Mouse (Mus musculus): ENCODE data around the gene Arhgef12. TPM values are rescaled to one million over a fixed set of nuclear protein-coding genes. Genes with fewer than 3 reads are reported as not detected.

Gene Arhgef12
- polyA plus RNA-seq, 1 experiment from 2014 or later, result 11.5 TPM

GRCm38 (mm10) chr9:43078711-43079110, 28.3 kb downstream of the Arhgef12 start:
- DNase-seq (ENCODE audit: low spot score), result no peak
- no peaks in the 10 kb centered on the region for H3K27me3 ChIP-seq (ENCODE audit: control insufficient read depth, insufficient read depth, low read length)
- H3K4me2 ChIP-seq (ENCODE audit: low read depth, severe bottlenecking), result no peak overlapping the region
- no peak overlapping the region for H3K9ac ChIP-seq (ENCODE audit: low read length)
- ATAC-seq (ENCODE audit: insufficient number of reproducible peaks, low FRiP score, low TSS enrichment, low read depth), result no peak
- WGBS, result 92% methylated on average over 3 of the region's 3 CpGs
- no peaks in the 10 kb centered on the region for H3K36me3 ChIP-seq (ENCODE audit: control insufficient read depth, insufficient read depth, low read length)
- no peaks in the 10 kb centered on the region for H3K9me3 ChIP-seq (ENCODE audit: control insufficient read depth, low read length)
- H3K27ac ChIP-seq (replicated peaks; ENCODE audit: low read depth, low read length), result no peak overlapping the region
- no peaks in the 10 kb centered on the region for H3K4me1 ChIP-seq (ENCODE audit: control insufficient read depth, insufficient read depth, low read length)
- no peak overlapping the region for H3K4me3 ChIP-seq (ENCODE audit: low read depth, low read length)

GRCm38 (mm10) chr9:43076163-43076562, 30.9 kb downstream of the Arhgef12 start:
- no peak overlapping the region for H3K4me3 ChIP-seq (ENCODE audit: low read depth, low read length)
- H3K9ac ChIP-seq (ENCODE audit: low read length), result no peak overlapping the region
- H3K4me1 ChIP-seq (ENCODE audit: control insufficient read depth, insufficient read depth, low read length), result no peaks in the 10 kb centered on the region
- H3K27ac ChIP-seq (replicated peaks; ENCODE audit: low read depth, low read length), result no peak overlapping the region
- no peak overlapping the region for H3K4me2 ChIP-seq (ENCODE audit: low read depth, severe bottlenecking)
- no peaks in the 10 kb centered on the region for H3K36me3 ChIP-seq (ENCODE audit: control insufficient read depth, insufficient read depth, low read length)
- no peak for DNase-seq (ENCODE audit: low spot score)
- no peak for ATAC-seq (ENCODE audit: insufficient number of reproducible peaks, low FRiP score, low TSS enrichment, low read depth)
- H3K9me3 ChIP-seq (ENCODE audit: control insufficient read depth, low read length), result no peaks in the 10 kb centered on the region
- 82% methylated on average over 7 of the region's 7 CpGs for WGBS
- no peaks in the 10 kb centered on the region for H3K27me3 ChIP-seq (ENCODE audit: control insufficient read depth, insufficient read depth, low read length)

- H3K4me3 ChIP-seq (ENCODE audit: low read depth, low read length), result no peak overlapping the region
- H3K27me3 ChIP-seq (ENCODE audit: control insufficient read depth, insufficient read depth, low read length), result no peaks in the 10 kb centered on the region
- WGBS, result 100% methylated on average over 1 of the region's 1 CpGs
- H3K9me3 ChIP-seq (ENCODE audit: control insufficient read depth, low read length), result no peaks in the 10 kb centered on the region
- no peak overlapping the region for H3K27ac ChIP-seq (replicated peaks; ENCODE audit: low read depth, low read length)
- no peaks in the 10 kb centered on the region for H3K36me3 ChIP-seq (ENCODE audit: control insufficient read depth, insufficient read depth, low read length)
- no peaks in the 10 kb centered on the region for H3K4me1 ChIP-seq (ENCODE audit: control insufficient read depth, insufficient read depth, low read length)
- no peak for DNase-seq (ENCODE audit: low spot score)
- H3K9ac ChIP-seq (ENCODE audit: low read length), result no peak overlapping the region
- ATAC-seq (ENCODE audit: insufficient number of reproducible peaks, low FRiP score, low TSS enrichment, low read depth), result no peak
- H3K4me2 ChIP-seq (ENCODE audit: low read depth, severe bottlenecking), result no peak overlapping the region
Observed at GRCm38 (mm10) chr9:43074611-43075010, 32.4 kb downstream of the Arhgef12 start.

DNA sequence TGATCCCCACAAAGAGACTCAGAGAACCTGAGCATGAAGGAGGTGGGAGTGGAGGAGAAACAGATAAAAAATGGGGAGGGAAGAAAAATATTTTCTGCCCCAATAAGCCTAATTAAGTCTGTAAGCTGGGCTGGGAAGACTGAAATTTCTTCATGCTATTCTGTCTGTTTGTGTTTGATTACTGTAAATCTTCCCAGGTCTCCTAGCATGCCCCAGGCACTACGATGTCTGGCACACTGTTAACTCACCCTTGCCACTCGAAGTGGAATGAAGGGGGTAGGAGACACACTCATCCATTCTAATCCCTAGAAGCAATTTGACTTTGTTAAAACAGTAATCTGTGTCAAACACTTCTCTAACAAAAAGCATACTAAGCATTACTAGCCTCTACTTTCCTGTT, 35.3 kb downstream of the Arhgef12 start:
- no peak overlapping the region for H3K4me3 ChIP-seq (ENCODE audit: low read depth, low read length)

GRCm38 (mm10) chr9:43071176-43071575, 35.9 kb downstream of the Arhgef12 start:
- H3K4me3 ChIP-seq (ENCODE audit: low read depth, low read length), result no peak overlapping the region
- no peaks in the 10 kb centered on the region for H3K36me3 ChIP-seq (ENCODE audit: control insufficient read depth, insufficient read depth, low read length)
- H3K9ac ChIP-seq (ENCODE audit: low read length), result no peak overlapping the region
- H3K27ac ChIP-seq (replicated peaks; ENCODE audit: low read depth, low read length), result no peak overlapping the region
- DNase-seq (ENCODE audit: low spot score) (no peak), ATAC-seq (ENCODE audit: insufficient number of reproducible peaks, low FRiP score, low TSS enrichment, low read depth) (no peak)
- 28% methylated on average over 4 of the region's 4 CpGs for WGBS
- H3K9me3 ChIP-seq (ENCODE audit: control insufficient read depth, low read length), result no peaks in the 10 kb centered on the region
- no peak overlapping the region for H3K4me2 ChIP-seq (ENCODE audit: low read depth, severe bottlenecking)
- no peaks in the 10 kb centered on the region for H3K27me3 ChIP-seq (ENCODE audit: control insufficient read depth, insufficient read depth, low read length)
- H3K4me1 ChIP-seq (ENCODE audit: control insufficient read depth, insufficient read depth, low read length), result no peaks in the 10 kb centered on the region

More for the DNA sequence above, 35.3 kb downstream of the Arhgef12 start:
- H3K9ac ChIP-seq (ENCODE audit: low read length), result no peak overlapping the region
- no peak overlapping the region for H3K4me2 ChIP-seq (ENCODE audit: low read depth, severe bottlenecking)
- no peaks in the 10 kb centered on the region for H3K27me3 ChIP-seq (ENCODE audit: control insufficient read depth, insufficient read depth, low read length)
- DNase-seq (ENCODE audit: low spot score), result no peak
- no peaks in the 10 kb centered on the region for H3K9me3 ChIP-seq (ENCODE audit: control insufficient read depth, low read length)
- no peak overlapping the region for H3K27ac ChIP-seq (replicated peaks; ENCODE audit: low read depth, low read length)
- H3K4me1 ChIP-seq (ENCODE audit: control insufficient read depth, insufficient read depth, low read length), result no peaks in the 10 kb centered on the region
- H3K36me3 ChIP-seq (ENCODE audit: control insufficient read depth, insufficient read depth, low read length), result no peaks in the 10 kb centered on the region
- whole genome bisulfite sequencing, result 45% methylated on average over 2 of the region's 2 CpGs
- no peak for ATAC-seq (ENCODE audit: insufficient number of reproducible peaks, low FRiP score, low TSS enrichment, low read depth)

- no peak overlapping the region for H3K4me3 ChIP-seq (ENCODE audit: low read depth, low read length)
- H3K4me2 ChIP-seq (ENCODE audit: low read depth, severe bottlenecking), result no peak overlapping the region
- WGBS, result 79% methylated on average over 4 of the region's 4 CpGs
- H3K9me3 ChIP-seq (ENCODE audit: control insufficient read depth, low read length), result no peaks in the 10 kb centered on the region
- no peaks in the 10 kb centered on the region for H3K27me3 ChIP-seq (ENCODE audit: control insufficient read depth, insufficient read depth, low read length)
- no peak overlapping the region for H3K27ac ChIP-seq (replicated peaks; ENCODE audit: low read depth, low read length)
- DNase-seq (ENCODE audit: low spot score), result no peak
- H3K9ac ChIP-seq (ENCODE audit: low read length), result no peak overlapping the region
- no peak for ATAC-seq (ENCODE audit: insufficient number of reproducible peaks, low FRiP score, low TSS enrichment, low read depth)
- H3K4me1 ChIP-seq (ENCODE audit: control insufficient read depth, insufficient read depth, low read length), result no peaks in the 10 kb centered on the region
- H3K36me3 ChIP-seq (ENCODE audit: control insufficient read depth, insufficient read depth, low read length), result no peaks in the 10 kb centered on the region
Observed at GRCm38 (mm10) chr9:43070566-43070965, 36.5 kb downstream of the Arhgef12 start.

- H3K27ac ChIP-seq (replicated peaks; ENCODE audit: low read depth, low read length), result no peak overlapping the region
- no peaks in the 10 kb centered on the region for H3K4me1 ChIP-seq (ENCODE audit: control insufficient read depth, insufficient read depth, low read length)
- WGBS, result 78% methylated on average over 2 of the region's 2 CpGs
- ATAC-seq (ENCODE audit: insufficient number of reproducible peaks, low FRiP score, low TSS enrichment, low read depth) (no peak), DNase-seq (ENCODE audit: low spot score) (no peak)
- no peak overlapping the region for H3K4me2 ChIP-seq (ENCODE audit: low read depth, severe bottlenecking)
- no peak overlapping the region for H3K9ac ChIP-seq (ENCODE audit: low read length)
- no peaks in the 10 kb centered on the region for H3K36me3 ChIP-seq (ENCODE audit: control insufficient read depth, insufficient read depth, low read length)
- H3K27me3 ChIP-seq (ENCODE audit: control insufficient read depth, insufficient read depth, low read length), result no peaks in the 10 kb centered on the region
- H3K9me3 ChIP-seq (ENCODE audit: control insufficient read depth, low read length), result no peaks in the 10 kb centered on the region
- no peak overlapping the region for H3K4me3 ChIP-seq (ENCODE audit: low read depth, low read length)
Observed at GRCm38 (mm10) chr9:43070153-43070552, 36.9 kb downstream of the Arhgef12 start.

DNA sequence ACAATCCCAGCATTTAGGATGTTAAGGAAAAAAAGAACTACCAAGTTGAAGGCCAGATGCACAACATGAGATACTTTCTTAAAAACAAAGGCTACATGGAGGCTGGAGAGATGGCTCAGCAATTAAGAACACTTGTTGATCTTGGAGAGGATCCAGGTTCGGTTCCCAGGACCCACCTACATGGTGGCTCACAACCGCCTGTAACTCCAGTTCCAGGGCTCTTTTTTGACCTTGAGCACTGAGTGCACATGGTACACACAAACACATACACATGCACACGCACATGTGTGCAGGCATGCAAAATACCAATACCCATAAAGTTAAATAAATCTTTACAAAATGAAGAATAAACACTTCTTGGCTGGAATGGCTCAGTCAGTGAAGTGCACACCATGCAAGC, 39.1 kb downstream of the Arhgef12 start:
- H3K4me3 ChIP-seq (ENCODE audit: low read depth, low read length), result no peak overlapping the region
- no peak for DNase-seq (ENCODE audit: low spot score)
- ATAC-seq (ENCODE audit: insufficient number of reproducible peaks, low FRiP score, low TSS enrichment, low read depth), result no peak
- no peaks in the 10 kb centered on the region for H3K27me3 ChIP-seq (ENCODE audit: control insufficient read depth, insufficient read depth, low read length)
- H3K36me3 ChIP-seq (ENCODE audit: control insufficient read depth, insufficient read depth, low read length), result no peaks in the 10 kb centered on the region
- no peak overlapping the region for H3K9ac ChIP-seq (ENCODE audit: low read length)
- H3K4me2 ChIP-seq (ENCODE audit: low read depth, severe bottlenecking), result no peak overlapping the region
- H3K27ac ChIP-seq (replicated peaks; ENCODE audit: low read depth, low read length), result no peak overlapping the region
- H3K9me3 ChIP-seq (ENCODE audit: control insufficient read depth, low read length), result no peaks in the 10 kb centered on the region
- H3K4me1 ChIP-seq (ENCODE audit: control insufficient read depth, insufficient read depth, low read length), result no peaks in the 10 kb centered on the region
- 91% methylated on average over 3 of the region's 3 CpGs for WGBS

GRCm38 (mm10) chr9:43065231-43065630, 41.8 kb downstream of the Arhgef12 start:
- DNase-seq (ENCODE audit: low spot score), result no peak
- H3K9me3 ChIP-seq (ENCODE audit: control insufficient read depth, low read length), result no peaks in the 10 kb centered on the region
- no peak overlapping the region for H3K4me2 ChIP-seq (ENCODE audit: low read depth, severe bottlenecking)
- 74% methylated on average over 4 of the region's 4 CpGs for WGBS
- H3K27ac ChIP-seq (replicated peaks; ENCODE audit: low read depth, low read length), result no peak overlapping the region
- H3K36me3 ChIP-seq (ENCODE audit: control insufficient read depth, insufficient read depth, low read length), result no peaks in the 10 kb centered on the region
- no peak for ATAC-seq (ENCODE audit: insufficient number of reproducible peaks, low FRiP score, low TSS enrichment, low read depth)
- H3K27me3 ChIP-seq (ENCODE audit: control insufficient read depth, insufficient read depth, low read length), result no peaks in the 10 kb centered on the region
- no peak overlapping the region for H3K4me3 ChIP-seq (ENCODE audit: low read depth, low read length)
- H3K4me1 ChIP-seq (ENCODE audit: control insufficient read depth, insufficient read depth, low read length), result no peaks in the 10 kb centered on the region
- no peak overlapping the region for H3K9ac ChIP-seq (ENCODE audit: low read length)

Measured in limb, embryonic 11.5 days (tissue).